Mouse (Mus musculus) naive thymus-derived CD4-positive, alpha-beta T cell, adult 2 months (primary cell): Measurements from ENCODE around the gene Tns2.

Experiments
- DNase-seq: peaks from one replicate; pipeline ENCODE4 v3.0.0-alpha.2; 2011; ENCODE audit warnings: low read depth

Gene Tns2

DNA sequence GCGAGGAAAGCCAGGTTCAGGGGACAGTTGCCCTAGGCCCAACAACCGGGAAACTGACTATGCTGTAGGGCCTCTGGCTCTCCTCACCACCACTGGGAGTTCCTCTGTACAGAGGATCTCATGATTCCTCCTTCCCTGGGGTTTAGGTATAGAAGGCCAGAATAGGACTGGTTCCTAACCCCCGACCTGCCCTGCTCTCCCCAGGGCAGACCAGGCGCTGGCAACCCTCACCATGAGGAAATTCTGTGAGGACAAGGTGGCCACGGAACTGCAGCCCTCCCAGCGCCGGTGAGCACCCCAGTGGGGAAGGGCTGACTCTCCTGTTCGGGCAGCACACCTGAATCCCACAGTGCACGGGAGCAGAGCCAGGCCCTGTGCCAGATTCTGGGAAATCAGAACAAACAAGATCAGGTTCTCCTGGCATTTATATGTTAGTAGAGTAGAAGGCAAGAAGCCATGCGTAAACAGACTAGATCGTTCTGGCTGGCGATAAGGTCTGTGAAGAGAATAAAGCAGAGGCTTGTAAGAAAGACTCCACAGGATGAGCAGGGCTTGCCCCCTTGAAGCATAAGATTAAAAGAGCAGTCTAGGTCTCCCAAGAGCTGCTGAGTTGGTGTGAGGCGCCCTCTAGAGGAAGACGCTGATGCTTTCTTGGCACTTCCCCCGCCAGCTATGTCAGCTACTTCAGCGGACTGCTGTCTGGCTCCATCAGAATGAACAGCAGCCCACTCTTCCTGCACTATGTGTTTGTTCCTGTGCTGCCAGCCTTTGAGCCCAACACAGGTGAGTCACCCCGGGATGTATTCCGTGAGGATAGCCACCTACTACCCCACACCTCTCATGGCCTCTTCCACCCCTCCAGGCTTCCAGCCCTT lies 8.7 kb downstream of the Tns2 start:
- peak; percentile 89 for DNase-seq

GRCm38 (mm10) chr15:102110271-102110670 lies 10.1 kb downstream of the Tns2 start:
- DNase-seq, result no peak

- DNase-seq, result no peak
Measured at GRCm38 (mm10) chr15:102110701-102111494, 10.7 kb downstream of the Tns2 start.

- DNase-seq, result no peak
Measured at GRCm38 (mm10) chr15:102111495-102111829, 11.2 kb downstream of the Tns2 start.

DNA sequence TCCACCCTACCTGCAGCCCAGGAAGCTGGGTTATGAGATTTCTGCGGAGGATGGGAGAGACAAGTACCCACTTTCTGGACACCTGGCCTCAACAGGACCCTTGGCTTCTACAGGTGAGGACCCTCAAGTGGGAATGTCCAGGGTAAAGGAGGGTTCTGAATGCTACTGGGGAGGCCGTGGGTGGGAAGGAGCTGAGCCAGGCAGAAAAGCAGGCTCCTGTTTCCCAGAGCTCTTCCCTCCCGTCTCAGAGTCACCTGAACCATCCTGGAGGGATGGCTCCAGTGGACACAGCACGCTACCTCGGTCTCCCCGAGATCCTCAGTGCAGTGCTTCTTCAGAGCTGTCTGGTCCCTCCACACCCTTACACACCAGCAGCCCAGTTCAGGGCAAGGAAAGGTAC lies 12.0 kb downstream of the Tns2 start:
- DNase-seq, result no peak

DNA sequence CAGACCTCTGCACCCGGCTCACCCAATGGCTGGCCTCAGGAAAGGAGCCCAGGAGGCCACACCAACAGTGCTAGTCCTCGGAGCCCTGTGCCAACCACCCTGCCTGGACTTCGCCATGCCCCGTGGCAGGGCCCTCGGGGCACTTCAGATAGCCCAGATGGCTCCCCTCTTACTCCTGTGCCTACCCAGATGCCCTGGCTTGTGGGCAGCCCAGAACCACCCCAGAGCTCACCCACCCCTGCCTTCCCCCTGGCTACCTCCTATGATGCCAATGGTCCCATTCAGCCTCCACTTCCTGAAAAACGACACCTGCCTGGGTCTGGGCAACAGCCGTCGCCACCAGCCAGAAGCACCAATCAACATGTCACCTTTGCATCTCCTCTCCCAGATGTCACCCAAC lies 12.6 kb downstream of the Tns2 start:
- DNase-seq, result no peak

DNA sequence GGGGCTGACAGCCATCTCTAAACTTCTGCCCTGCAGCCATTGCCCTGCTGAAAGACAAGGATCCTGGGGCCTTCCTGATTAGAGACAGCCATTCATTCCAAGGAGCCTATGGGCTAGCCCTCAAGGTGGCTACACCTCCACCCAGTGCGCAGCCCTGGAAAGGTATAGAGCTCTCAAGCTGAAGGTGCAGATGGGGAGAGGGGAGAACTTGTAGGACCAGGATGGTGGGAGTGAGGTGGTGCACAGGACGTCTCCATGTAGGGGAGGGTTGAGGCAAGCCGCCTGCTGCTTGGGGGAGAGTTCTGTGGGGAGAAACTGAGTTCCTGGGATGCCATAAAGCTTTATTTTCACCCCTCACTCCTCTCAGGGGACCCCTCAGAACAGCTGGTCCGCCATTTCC lies 13.5 kb downstream of the Tns2 start:
- DNase-seq, result no peak

DNA sequence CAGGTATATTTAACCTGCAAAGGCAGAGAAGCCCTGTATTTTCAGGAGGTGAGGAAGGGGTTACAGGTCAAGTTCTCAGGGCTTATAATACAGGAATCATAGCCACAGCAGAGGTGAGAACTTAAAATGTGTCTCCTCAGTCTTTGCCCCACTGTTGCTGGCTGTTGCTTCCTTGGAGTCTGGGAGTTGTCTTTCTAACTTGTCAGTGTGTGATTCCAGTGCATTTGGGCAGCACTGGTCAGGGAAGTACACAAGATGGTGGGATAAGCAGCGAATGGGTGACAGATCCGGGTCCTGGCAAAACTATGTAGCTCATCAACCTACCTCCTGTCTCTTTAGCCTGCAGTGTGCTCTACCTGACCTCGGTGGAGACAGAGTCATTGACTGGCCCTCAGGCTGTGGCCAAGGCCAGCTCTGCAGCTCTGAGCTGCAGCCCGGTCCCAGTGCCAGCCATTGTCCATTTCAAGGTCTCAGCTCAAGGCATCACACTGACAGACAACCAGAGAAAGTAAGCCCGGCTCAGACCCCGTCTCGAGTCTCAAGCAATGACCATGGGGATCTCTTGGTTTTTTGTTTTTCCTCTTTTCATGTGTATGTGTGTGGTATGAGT lies 14.5 kb downstream of the Tns2 start:
- no peak for DNase-seq

- peak; percentile 56 for DNase-seq
Measured at GRCm38 (mm10) chr15:102115731-102116231, 15.6 kb downstream of the Tns2 start.

DNA sequence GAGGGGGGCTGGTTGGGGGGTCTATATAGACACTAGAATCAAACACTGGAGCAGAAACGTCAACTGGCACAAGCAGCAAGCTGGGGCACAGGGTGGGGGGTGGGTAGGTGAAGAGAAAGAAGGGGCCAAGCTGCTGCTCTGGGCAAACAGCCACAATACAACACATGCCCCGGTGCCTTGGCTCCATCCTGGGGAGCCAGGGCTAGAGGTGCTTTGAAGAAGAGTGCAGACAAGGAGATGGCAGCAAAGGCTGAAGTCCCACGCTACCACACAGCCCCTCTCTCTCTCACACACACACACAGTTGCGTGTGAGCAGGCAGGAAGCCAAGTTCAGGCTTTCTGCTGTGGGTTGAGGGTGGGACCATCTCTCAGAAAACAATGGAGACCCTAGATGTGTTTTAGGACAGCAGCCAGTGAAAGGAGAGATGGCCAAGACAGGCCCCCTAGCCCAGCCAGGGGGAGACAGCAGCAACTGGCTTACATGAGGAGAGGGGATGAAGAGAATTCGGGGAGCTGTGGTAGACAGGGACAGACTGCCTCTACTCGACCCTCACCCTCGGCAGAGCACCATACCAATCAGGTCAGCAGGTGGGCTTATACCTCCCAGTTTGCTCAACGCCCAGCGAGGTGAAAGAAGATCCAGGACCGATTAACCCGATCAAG lies 16.7 kb downstream of the Tns2 start:
- DNase-seq, result no peak

DNA sequence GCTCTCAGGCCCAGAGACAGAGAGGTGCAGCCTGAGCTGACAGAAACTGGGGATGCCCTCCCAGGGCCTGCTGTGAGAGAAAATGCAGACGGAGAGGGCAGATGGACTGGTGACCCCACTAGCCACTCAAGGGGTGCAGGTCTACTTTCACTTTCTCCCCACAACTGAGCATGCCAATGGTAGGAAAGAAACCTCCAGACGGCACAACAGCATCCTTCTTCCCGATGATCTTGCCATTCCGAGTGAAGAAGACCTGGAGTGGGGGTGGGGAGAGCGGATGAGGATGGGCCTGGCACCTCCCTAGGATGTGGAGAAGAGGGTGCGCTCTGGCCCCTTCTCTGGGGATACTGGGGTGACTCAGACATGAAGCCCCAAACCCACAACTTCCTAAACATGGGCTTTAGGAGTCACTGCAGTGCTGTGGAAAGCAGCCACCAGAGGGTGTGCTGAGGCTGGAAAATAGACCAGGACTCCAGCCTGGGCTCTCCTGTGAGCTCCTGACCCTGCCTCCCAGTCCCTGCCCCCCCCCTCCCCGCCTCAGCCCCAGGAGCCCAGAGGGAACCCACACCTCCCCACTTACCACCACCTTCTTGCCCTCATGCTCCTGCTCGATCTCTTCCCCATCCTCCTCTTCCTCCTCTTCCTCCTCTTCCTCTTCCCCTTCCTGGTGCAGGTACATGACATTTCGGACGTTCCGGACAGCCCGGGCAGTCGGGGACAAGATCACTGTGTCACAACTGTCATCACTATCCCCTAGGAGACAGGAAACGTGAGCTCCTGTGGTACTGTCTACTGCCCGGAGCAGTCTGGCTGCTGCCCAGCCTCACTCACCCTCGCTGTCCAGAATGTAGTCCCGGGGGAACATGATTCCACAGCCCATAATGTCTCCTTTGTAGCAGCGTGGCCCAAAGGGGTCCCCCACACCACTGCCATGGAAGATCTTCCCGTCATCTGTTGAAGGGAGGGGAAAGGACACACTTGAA lies 17.5 kb downstream of the Tns2 start:
- DNase-seq, result no peak

GRCm38 (mm10) chr15:102118591-102118990 lies 18.4 kb downstream of the Tns2 start:
- DNase-seq, result no peak

DNA sequence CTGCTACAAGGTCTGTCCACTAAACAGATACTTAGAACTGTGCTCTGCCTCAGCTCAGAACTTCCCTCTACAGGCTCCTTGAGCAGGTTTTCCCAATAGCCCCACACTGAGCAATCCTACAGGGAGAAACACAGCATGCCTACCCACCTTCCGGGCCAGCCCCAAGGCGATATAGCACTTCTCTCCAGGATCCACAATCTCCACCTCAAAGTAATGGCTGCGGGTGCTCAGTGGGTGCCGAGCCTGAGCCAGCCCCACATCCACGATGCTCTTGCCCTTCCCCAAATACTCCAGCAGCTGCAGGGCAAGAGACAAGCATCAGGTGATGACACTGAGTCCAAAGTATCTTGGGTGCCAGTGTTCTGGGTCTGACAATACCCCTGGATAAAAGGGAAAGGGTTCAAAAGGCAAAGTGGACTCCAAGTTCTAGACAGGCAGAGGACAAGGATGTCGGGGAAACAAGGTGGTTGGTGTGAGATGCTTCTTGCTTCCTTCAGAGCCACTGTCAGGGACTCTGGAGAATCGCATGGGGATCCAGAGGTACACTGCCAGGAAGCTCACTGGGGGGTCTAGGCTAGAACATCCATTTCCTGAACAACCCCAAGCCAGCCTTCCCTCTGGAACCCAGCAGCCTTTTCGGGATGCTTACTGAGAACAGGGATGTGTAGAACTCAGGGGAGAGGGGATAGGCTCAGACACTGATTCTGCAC lies 19.1 kb downstream of the Tns2 start:
- DNase-seq, result no peak

- no peak for DNase-seq
Measured at GRCm38 (mm10) chr15:102119831-102120170, 19.6 kb downstream of the Tns2 start.

DNA sequence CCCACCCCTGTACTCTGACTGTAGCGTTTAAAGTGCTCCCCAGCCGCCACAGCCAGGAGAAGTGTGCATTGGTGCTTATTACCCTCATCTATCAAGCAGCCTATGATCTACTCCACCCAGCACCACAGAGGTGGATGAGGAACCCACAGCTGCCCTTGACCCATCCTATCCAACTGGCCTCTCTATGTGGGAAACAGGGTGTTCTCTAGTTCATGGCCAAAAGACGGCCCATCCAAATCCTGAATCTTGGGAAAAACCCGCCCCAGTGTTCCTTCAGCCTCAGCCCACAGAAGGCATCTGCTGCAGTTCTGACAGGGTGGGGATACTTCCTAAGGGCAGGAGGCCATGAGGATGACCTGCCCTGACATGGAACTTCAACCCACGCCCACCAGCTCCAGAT lies 20.3 kb downstream of the Tns2 start:
- no peak for DNase-seq

DNA sequence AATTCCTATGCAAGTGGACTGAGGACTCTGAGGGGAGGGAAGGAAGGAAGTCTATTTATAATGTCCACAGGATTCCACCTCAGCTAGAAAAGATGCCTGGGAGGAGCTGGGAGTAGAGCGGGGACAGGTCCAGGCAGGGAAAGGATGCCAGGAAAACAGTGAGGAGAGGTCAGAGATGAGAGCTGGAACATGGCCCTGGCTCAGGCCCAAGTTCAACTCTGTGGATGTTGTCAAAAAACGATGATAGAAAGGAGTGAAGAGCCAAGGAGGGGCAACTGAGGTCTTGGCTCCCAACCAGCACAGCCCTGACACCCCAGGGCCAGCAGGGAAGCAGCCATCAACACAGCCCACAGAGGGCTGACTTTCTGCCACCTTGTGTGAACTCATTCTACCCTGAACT lies 26.1 kb downstream of the Tns2 start:
- no peak for DNase-seq

GRCm38 (mm10) chr15:102133314-102133713 lies 33.1 kb downstream of the Tns2 start:
- DNase-seq, result no peak

- DNase-seq, result no peak
Measured at GRCm38 (mm10) chr15:102134709-102135108, 34.5 kb downstream of the Tns2 start.

GRCm38 (mm10) chr15:102135522-102136128 lies 35.4 kb downstream of the Tns2 start:
- DNase-seq, result no peak
